In the genomic region with DNA sequence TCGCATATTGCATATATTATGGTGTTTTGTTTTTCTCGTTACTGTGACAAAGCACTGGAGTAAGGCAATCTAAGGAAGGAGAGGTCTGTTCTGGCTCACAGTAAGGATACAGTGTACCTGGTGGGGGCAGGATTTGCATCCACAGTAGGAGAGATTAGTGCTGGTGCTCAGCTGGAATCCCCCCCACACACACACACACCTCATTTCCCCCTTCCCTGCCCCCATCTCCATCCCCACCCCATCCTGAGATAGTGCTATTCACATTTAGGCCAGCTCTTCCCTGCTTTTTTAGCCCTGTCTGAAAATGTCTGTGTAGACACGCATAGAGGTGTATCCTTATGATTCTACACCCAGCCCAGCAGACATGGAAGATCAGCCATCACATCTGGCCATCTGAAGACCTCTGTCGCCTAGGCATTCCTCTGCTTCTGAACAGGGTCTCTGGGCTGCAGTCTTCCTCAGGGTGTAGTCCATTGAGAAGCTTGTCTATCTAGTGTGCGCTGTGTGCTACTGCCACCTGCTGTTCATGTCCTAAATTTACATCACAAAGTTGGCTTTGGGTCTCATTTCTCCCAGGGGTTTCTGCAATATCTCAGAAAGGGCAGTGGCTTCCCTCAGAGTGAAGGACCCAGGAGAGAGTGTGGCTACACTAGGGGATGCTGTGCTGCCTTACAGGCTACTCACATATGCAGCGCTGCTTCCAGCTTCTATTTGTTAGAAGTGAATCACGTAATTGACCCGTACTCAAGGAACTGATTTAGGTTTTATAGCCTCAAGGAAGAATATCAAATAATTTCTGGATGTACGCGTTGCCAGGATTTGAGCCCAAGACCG, we compare ENCODE assay signal across 8 mouse cellular contexts. TPM values are rescaled to one million over a fixed set of nuclear protein-coding genes. Genes with fewer than 3 reads are reported as not detected.
DNase-seq lines count a peak whose midpoint lies in the region; ATAC-seq and TF ChIP-seq lines count a peak whose summit lies in the region.

No protein-coding gene starts in this region.

- intact Hi-C loops in gastrocnemius, adult 2 months (cut with DNase I) = loop anchor here (2.0 kb wide), 3 partner anchors 40 to 170 kb away; no protein-coding TSS in a partner anchor
- intact Hi-C loops in gastrocnemius, postnatal 36 days (cut with DNase I) = loop anchor here (2.0 to 5.0 kb wide), 2 partner anchors 142 to 171 kb away; a partner anchor contains a TSS

- WGBS in forebrain, embryonic 13.5 days = 60% methylated on average over 11 of the region's 11 CpGs
- WGBS in limb, embryonic 10.5 days = 61% methylated on average over 11 of the region's 11 CpGs
- WGBS in midbrain, embryonic 11.5 days = 63% methylated on average over 11 of the region's 11 CpGs
- 69% methylated on average over 11 of the region's 11 CpGs for WGBS in spleen, adult 2 months

- peaks cover 7% of the 10 kb centered on the region; the same call in 1 of the 2 replicates for H3K9me3 ChIP-seq in forebrain, embryonic 13.5 days (replicated peaks)
- no peaks in the 10 kb centered on the region for H3K9me3 ChIP-seq in limb, embryonic 10.5 days (replicated peaks)
- H3K9me3 ChIP-seq in midbrain, embryonic 11.5 days (ENCODE audit: control insufficient read depth, low read length) = no peaks in the 10 kb centered on the region

- no peak for TF ChIP-seq POLR2A in spleen, adult 2 months (IDR thresholded peaks at IDR 0.05; ENCODE audit: low read depth, low read length)

- peak; percentile 62 for DNase-seq in gastrocnemius, adult 2 months
- no peak for DNase-seq in gastrocnemius, postnatal 36 days
- peak; percentile 81 for DNase-seq in induced T-regulatory cell, adult 2 months (ENCODE audit: low read depth)
- DNase-seq in limb, embryonic 10.5 days (ENCODE audit: low spot score) = peak; percentile 70
- DNase-seq in midbrain, embryonic 11.5 days (ENCODE audit: low spot score, missing footprints) = peak; percentile 95
- DNase-seq in spleen, adult 2 months (ENCODE audit: low read depth in 1 of 2, low spot score in 2 of 2) = peak; percentile 29 to 55

- no peak overlapping the region for H3K4me3 ChIP-seq in gastrocnemius, adult 2 months
- H3K4me3 ChIP-seq in forebrain, embryonic 13.5 days = no peak overlapping the region
- no peak overlapping the region for H3K4me3 ChIP-seq in limb, embryonic 10.5 days
- H3K4me3 ChIP-seq in midbrain, embryonic 11.5 days (ENCODE audit: low read depth, low read length) = no peak overlapping the region
- no peak overlapping the region for H3K4me3 ChIP-seq in spleen, adult 2 months (ENCODE audit: extremely low read depth, insufficient read depth, insufficient read length)

- H3K36me3 ChIP-seq in forebrain, embryonic 13.5 days (ENCODE audit: poor library complexity, severe bottlenecking) = no peaks in the 10 kb centered on the region
- H3K36me3 ChIP-seq in limb, embryonic 10.5 days = no peaks in the 10 kb centered on the region
- H3K36me3 ChIP-seq in midbrain, embryonic 11.5 days (ENCODE audit: control insufficient read depth, insufficient read depth, low read length) = no peaks in the 10 kb centered on the region
- no peaks in the 10 kb centered on the region for H3K36me3 ChIP-seq in spleen, adult 2 months (ENCODE audit: control insufficient read depth, insufficient read depth, low read length)

- peak; percentile 88 for TF ChIP-seq CTCF in gastrocnemius, adult 2 months (IDR thresholded peaks at IDR 0.05)
- peak; percentile 68; the same call in 1 of the 2 replicates for TF ChIP-seq CTCF in spleen, adult 2 months (IDR thresholded peaks at IDR 0.05; ENCODE audit: extremely low read depth, insufficient read depth, insufficient read length, insufficient replicate concordance)

- no peak overlapping the region for H3K4me2 ChIP-seq in forebrain, embryonic 13.5 days
- no peak overlapping the region for H3K4me2 ChIP-seq in midbrain, embryonic 11.5 days

- no peak overlapping the region for H3K9ac ChIP-seq in forebrain, embryonic 13.5 days
- no peak overlapping the region for H3K9ac ChIP-seq in midbrain, embryonic 11.5 days (ENCODE audit: low read length)

- H3K4me1 ChIP-seq in forebrain, embryonic 13.5 days = no peaks in the 10 kb centered on the region
- H3K4me1 ChIP-seq in limb, embryonic 10.5 days = no peaks in the 10 kb centered on the region
- no peaks in the 10 kb centered on the region for H3K4me1 ChIP-seq in midbrain, embryonic 11.5 days (ENCODE audit: control insufficient read depth, insufficient read depth, low read length)
- H3K4me1 ChIP-seq in spleen, adult 2 months (ENCODE audit: control insufficient read depth, insufficient read depth, insufficient read length) = no peaks in the 10 kb centered on the region

- H3K27ac ChIP-seq in gastrocnemius, adult 2 months = no peak overlapping the region
- no peak overlapping the region for H3K27ac ChIP-seq in forebrain, embryonic 13.5 days
- H3K27ac ChIP-seq in limb, embryonic 10.5 days = no peak overlapping the region
- H3K27ac ChIP-seq in midbrain, embryonic 11.5 days (ENCODE audit: low read depth, low read length) = no peak overlapping the region
- H3K27ac ChIP-seq in spleen, adult 2 months (ENCODE audit: insufficient read depth, low read length) = no peak overlapping the region

- H3K27me3 ChIP-seq in forebrain, embryonic 13.5 days = no peaks in the 10 kb centered on the region
- H3K27me3 ChIP-seq in limb, embryonic 10.5 days (ENCODE audit: low read depth, poor library complexity, severe bottlenecking) = no peaks in the 10 kb centered on the region
- no peaks in the 10 kb centered on the region for H3K27me3 ChIP-seq in midbrain, embryonic 11.5 days (ENCODE audit: control insufficient read depth, insufficient read depth, low read length)
- no peaks in the 10 kb centered on the region for H3K27me3 ChIP-seq in spleen, adult 2 months (ENCODE audit: control insufficient read depth, insufficient read depth, low read length)

- ATAC-seq in cerebellum, adult (ENCODE audit: insufficient number of reproducible peaks, low FRiP score, low TSS enrichment) = peak; percentile 52; the same call in 1 of the 2 replicates
- ATAC-seq in forebrain, embryonic 13.5 days = peak; percentile 81
- peak; percentile 77 for ATAC-seq in midbrain, embryonic 11.5 days (ENCODE audit: low FRiP score)

RNA-seq across cellular contexts. Expression of a gene that starts 44.4 kb away (rescaled TPM):
- total RNA-seq in gastrocnemius, adult 2 months (2021) = 10 to 100 TPM; 20.9 to 42.1 TPM
- 10 to 100 TPM; 20.3 to 27.5 TPM for total RNA-seq in gastrocnemius, postnatal 36 days (2021)
- 18.4 and 19.7 TPM in 2 replicates for polyA plus RNA-seq in forebrain, embryonic 13.5 days (2015; fragmentation: Nextera tagmentation; extraction: Ambion mirVana)
- 53.5 and 59.6 TPM in 2 replicates for polyA plus RNA-seq in limb, embryonic 10.5 days (2016; fragmentation: Nextera tagmentation; extraction: Ambion mirVana)
- 31.9 and 36.3 TPM in 2 replicates for polyA plus RNA-seq in midbrain, embryonic 11.5 days (2014; fragmentation: Nextera tagmentation; extraction: Ambion mirVana)
- 27.1 and 30.2 TPM in 2 replicates for polyA plus RNA-seq in spleen, adult 2 months (2012; rRNA removed)

Comparison
In these comparisons a context has a peak if more than half of its experiments do, and no peak if none do; other contexts are left out.
1. DNase-seq: peak in gastrocnemius, adult 2 months (single experiment), induced T-regulatory cell, adult 2 months (single experiment), limb, embryonic 10.5 days (single experiment), midbrain, embryonic 11.5 days (single experiment) and spleen, adult 2 months (2 of 2); none in gastrocnemius, postnatal 36 days (0 of 2).
2. Peak in every context shown above with its lines, with median percentiles within 50 percentile points of each other: ATAC-seq.